Mouse (Mus musculus): ENCODE measurements around the gene Cyp4f14.

Cyp4f14 gene

GRCm38 (mm10) chr17:32917131-32917530, at the start of gene Cyp4f14:
TSS of gene Cyp4f14 (minus strand) at chr17:32917342.
- no peak for DNase-seq

- DNase-seq = peak; percentile 90
These were observed 48.6 kb upstream of the Cyp4f14 start, which contains the start of gene Zfp472 for GRCm38 (mm10) chr17:32965623-32966290. TSS of gene Zfp472 (plus strand) at chr17:32965814.

- no peak for DNase-seq
These were observed 48.1 kb upstream of the Cyp4f14 start for GRCm38 (mm10) chr17:32965253-32965622.

GRCm38 (mm10) chr17:32951441-32951840, 34.3 kb upstream of the Cyp4f14 start:
- peak; percentile 72 for DNase-seq

DNA sequence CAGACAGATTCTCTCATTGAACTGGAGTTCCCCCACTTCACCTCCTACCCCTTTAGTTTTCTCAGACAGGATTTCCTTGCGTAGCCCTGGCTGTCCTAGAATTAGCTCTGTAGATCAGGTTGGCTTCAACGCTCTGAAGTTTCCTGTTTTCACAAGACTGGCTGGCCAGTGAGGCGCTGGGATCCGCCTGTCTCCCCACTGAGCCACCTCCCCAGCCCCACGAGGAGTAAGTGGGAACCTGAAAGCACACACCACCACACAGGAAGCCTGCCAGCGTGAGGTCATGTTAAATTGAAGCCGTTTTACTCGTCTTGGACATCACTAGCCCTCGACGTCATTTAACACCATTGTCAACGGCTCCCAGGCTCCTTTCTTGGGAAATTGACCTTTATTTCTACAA, 33.9 kb upstream of the Cyp4f14 start:
- no peak for DNase-seq

- DNase-seq = no peak
These were observed 33.0 kb upstream of the Cyp4f14 start for GRCm38 (mm10) chr17:32950136-32950535.

DNA sequence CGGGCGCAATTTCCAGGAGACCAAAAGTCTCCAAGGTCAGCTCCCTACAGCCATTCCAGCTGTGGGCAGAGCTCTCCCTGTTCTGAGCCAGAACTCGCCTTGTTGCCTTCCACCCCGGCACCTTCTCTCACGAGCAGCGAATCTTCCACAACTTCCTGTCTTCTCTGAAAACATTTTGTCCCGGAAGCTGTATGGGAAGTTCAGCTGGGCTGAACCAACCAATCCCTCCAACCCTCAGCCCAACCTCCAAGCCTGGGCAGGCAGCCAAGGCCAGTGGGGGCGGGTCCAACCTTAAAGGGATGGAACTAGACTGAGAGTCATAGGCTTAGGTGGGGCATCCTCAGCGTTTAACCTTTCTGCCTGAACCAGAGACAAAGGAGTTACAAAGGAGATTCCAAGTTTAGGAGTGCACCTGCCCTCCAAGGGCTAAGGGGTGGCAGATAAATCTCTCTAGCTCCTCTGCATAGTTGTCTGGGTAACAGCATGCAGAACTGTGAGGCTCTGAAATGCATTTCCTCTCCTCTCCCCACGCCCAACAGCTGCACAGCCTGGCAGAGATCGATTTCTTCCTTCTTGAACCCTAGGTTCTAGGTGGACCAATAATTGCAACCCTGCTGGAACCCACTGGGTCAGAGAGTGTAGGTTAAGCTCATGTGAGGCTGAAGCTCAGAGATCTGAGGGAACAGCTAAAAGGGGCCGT, 30.2 kb upstream of the Cyp4f14 start, which contains the start of gene Cyp4f13:
Gene Cyp4f13 (minus strand): TSS at position 188 of the 700 bp plus-strand sequence.
- DNase-seq = peak; percentile 82

DNA sequence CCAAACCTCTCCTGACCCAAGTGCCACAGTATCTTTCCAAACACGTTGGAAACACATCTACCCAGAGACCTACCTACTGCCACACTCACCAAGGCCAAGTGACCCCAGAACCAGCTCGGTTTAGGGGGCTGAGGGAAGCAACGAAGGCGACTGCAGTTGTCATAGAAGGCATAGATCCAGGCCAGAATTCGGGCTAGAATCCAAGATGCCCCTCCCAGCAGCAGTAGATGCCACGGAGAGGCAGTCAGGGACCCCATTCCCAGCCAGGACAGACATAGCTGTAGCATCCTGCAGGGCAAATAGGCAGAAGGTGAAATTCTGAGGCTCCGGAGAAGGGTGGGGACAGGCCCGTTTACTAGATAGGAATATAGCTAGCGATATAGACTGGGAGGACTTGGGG, 29.6 kb upstream of the Cyp4f14 start:
- DNase-seq = no peak

DNA sequence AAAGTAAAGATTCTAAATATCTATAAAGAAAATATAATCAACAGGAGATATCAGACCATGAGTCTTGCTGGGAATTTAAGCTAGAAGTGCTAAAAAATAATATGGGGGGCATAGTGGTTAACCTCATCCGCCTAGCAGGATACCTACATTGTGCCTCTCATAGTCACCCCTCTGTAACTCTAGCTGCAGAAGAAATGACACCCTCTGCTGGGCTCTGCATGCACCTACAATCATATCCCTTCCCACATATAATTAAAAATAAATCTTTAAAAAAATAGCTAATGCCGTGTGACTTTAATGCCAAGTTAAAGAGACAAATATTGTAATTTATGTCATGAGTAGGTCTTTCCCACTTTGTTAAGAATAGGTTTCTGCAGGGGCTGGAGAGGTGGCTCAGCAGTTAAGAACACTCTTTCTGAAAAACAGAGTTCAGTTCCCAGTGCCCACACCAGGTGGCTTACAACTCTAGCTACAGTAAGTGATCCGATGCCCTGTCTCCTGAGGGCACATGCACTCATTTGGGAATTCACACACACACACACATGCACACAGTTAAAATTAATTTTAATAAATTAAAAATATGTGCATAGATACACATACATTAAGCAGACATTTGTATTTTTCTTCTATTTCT, 27.4 kb upstream of the Cyp4f14 start:
- no peak for DNase-seq

- no peak for DNase-seq
These were observed 26.5 kb upstream of the Cyp4f14 start for GRCm38 (mm10) chr17:32943661-32944060.

DNA sequence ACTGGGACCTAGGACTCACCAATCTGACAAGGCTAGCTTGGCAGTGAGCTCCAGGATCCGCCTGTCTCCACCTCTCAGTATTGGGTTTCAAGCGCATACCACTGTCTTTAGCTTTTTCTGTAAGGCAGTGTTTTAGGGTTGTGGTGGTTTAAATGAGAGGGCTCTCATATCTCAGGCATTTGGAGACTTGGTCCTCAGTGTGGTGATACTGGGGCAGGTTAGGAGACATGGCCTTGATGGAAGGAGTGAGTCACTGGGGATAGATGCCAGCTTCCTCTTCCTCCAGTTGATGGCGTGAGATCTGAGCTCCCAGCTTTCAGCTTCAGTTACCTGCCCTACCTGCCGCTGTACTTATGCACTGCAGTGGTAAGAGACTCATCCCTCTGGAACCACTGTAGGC, 22.7 kb upstream of the Cyp4f14 start:
- no peak for DNase-seq

DNA sequence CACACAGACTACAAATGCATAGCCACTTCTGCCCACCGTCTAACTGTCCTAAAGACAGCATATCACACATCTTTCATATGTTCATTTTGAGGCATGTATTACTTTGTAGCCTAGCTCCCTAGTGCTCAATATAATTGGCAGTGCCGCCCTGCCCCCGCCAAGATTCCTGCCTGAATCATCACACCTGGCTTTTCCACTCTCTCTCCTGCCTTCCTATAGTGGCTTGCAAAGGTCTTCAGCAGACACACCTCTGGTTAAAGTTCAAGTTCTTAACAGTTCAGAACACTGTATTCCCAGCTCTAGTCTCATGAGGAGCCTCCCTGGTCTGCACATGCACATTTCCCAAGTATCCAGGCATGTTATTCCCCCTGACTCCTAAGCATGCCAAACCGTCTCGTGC, 10.7 kb upstream of the Cyp4f14 start:
- no peak for DNase-seq

- DNase-seq = peak; percentile 68
These were observed 7.6 kb upstream of the Cyp4f14 start for GRCm38 (mm10) chr17:32924658-32925312.

- DNase-seq = no peak
These were observed 6.5 kb upstream of the Cyp4f14 start for GRCm38 (mm10) chr17:32923681-32924080.

GRCm38 (mm10) chr17:32919123-32919522, 2.0 kb upstream of the Cyp4f14 start:
- no peak for DNase-seq

DNA sequence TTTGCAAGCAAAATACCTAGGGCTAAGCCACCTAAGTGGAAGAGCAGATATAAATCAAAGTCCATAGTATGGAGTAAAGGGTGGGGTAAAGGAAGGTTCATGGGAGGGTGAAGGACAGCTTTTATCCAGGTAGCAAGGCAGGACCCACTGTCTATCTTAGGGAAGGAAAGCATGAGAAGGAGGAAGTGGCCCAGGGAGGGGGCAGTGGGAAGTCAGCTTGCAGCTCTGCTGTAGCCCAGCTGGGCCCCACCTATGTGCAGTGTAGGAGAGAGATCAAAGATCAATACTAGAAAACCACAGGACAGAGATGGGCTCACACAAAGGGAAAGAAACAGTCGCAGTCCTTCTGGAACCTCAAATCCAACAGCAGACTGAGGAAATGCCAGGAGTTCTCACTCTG, 1.1 kb downstream of the Cyp4f14 start:
- DNase-seq = no peak

DNA sequence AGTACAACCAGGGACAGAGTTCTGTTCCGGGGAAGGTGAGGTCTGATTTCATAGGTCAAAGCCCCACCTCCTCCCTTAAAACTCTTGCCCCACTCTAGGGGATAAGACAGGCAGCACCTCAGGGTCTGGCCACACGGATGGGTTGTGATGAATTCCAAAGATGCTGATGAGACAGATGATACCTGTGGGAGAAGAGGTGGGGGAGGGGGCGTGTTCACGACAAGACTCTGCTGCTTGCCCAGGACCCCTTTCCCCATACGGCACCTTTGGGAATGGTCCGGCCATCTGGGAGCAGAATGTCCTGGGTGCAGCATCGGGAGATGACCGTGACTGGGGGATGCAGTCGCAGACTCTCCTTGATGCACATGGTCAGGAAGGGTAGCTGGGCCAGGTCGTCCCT, 11.0 kb downstream of the Cyp4f14 start:
- DNase-seq = no peak

- DNase-seq = no peak
These were observed 11.9 kb downstream of the Cyp4f14 start for GRCm38 (mm10) chr17:32905239-32905638.

DNA sequence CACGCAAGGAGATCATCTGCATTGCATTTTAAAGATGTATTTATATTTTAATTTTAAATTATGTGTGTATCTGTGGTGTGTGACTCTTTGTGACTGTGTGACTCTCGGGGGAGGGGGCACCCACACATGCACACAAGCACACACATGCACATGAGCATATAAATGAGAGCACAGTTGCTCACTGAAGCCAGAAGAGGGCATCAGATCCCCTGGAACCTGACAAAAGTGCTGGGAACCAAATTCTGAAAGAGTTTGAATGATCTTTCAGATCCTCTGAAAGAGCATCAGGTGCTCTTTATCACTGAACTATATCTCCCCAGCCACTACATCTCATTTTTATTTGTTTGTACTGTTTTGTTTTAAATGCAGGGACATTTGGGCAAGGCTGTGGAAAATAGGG, 12.7 kb downstream of the Cyp4f14 start:
- no peak for DNase-seq

DNA sequence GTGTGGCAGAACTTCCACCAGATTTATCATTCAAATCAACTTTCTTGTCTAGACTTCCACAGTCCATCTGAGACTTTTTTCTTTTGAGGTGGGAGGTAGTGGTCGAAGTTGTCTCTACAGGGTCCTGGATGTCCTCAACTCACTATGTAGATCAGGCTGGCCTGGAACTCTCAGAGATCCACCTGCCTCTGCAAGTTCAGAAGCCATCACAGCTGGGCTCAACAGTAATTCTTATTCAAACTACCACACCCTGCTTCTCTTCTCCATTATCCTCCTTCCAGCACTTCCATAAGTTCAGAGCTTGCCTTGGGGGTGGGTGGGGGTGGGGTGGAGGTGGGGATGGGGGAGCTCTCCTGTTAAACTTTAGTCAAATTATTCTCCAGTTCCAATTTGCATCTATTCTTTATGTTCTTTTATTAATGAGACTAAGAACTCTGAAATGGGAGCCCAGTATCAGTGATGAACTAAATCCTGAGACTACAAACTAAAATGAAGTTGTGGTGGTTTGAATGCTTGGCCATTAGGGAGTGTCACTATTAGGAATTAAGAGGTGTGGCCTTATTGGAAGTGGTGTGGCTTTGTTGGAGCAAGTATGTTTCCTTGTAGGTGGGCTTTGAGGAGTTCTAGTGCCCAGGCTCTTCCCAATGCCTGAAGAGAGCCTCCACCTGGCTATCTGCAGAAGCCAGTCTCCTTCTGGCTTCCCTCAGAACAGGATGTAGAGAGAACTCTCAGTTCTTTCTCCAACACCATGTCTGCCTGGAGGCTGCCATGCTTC, 15.2 kb downstream of the Cyp4f14 start:
- DNase-seq = no peak

DNA sequence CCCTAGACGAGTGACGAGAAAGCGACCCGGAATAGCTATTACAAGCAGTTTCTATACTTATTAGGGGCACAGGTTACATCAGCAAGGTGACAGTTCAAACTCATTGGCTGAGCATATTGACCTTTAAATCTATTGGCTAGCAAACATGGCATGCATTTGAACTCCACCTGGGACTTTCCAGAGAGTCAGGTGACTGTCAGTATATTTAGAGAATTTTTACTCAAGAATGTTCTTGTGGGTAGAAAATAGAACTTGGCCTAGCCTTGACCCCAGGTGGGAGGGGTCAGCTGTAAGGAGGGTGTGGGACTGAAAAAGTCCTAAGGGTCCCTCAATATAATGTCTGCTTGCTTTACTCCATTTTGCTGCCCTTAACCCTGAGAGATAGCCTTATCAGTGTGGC, 21.7 kb downstream of the Cyp4f14 start:
- DNase-seq = no peak

DNA sequence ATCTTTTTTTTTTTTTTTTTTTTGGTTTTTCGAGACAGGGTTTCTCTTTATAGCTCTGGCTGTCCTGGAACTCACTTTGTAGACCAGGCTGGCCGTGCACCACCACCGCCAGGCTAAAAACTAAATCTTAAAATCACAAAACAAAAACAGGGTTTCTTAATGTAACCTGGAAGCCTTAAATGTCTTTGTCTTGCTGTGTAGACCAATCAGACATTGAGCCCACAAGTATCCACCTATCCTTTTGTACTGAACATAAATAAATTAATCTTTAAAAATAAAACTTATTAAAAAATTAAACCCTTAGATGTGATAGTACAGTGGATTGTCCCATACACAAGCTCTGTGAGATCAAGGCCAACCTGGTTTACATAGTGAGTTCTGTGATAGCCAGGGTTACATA, 23.2 kb downstream of the Cyp4f14 start:
- no peak for DNase-seq

All from right cerebral cortex, postnatal 25 days (tissue).